Mouse (Mus musculus): ENCODE results near the gene Stk38l. TPM values are rescaled to one million over a fixed set of nuclear protein-coding genes. Genes with fewer than 3 reads are reported as not detected.
A peak's percentile ranks its signal among the peaks of the same experiment; 100 is the strongest.

Stk38l gene
- polyA plus RNA-seq, 1 experiment from 2014 or later = 11.6 TPM

DNA sequence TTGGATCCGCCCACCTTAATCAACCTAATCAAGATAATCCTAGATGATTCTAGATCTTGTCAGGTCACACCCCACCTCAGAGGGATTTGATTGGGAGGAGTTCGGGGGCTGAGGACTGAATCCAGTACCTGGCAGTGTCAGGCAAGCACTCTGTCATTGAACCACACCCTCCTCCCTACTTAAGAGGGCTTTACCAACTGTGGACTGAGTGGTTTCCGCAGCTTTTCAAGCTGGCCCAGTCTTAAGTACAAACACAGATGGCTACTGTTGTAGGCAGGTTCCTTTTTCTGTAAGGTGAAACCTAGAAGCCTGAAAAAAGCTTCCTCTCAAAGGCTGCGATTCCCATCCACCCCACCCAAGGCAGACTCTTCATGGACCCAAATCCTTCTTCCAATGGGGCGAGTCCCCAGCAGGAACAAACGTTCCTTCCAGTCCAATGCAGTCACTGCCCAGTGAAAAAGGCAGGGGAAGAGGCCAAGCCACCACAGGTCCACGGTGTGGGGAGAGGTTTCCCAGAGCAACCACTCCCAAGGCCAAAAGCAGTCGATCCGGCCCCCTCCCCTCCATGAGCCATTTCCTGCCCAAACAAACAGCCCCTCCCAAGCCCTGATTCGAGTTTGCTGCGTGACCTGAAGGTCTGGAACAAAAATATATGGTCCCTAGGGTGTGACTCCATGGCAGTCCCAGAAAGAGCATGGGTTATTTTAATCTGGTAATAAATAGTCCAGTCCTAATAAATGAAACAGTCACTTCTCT is 22.5 kb upstream of the Stk38l start:
- H3K27me3 ChIP-seq (replicated peaks; ENCODE audit: control insufficient read depth, insufficient read depth, low read length) = no peaks in the 10 kb centered on the region
- H3K4me2 ChIP-seq (replicated peaks; ENCODE audit: low read depth) = no peak overlapping the region
- no peak overlapping the region for H3K4me3 ChIP-seq (ENCODE audit: low read depth, low read length)
- H3K4me1 ChIP-seq (replicated peaks; ENCODE audit: control insufficient read depth, insufficient read depth, low read length) = no peaks in the 10 kb centered on the region
- no peak for TF ChIP-seq CTCF (IDR thresholded peaks at IDR 0.05; ENCODE audit: low read depth)
- WGBS = 45% methylated on average over 11 of the region's 11 CpGs
- no peak for ATAC-seq
- H3K27ac ChIP-seq (ENCODE audit: low read depth, low read length) = no peak overlapping the region
- H3K9me3 ChIP-seq (ENCODE audit: control insufficient read depth) = no peaks in the 10 kb centered on the region
- H3K9ac ChIP-seq (ENCODE audit: low read depth, low read length) = no peak overlapping the region
- no peaks in the 10 kb centered on the region for H3K36me3 ChIP-seq (ENCODE audit: control insufficient read depth, insufficient read depth)

DNA sequence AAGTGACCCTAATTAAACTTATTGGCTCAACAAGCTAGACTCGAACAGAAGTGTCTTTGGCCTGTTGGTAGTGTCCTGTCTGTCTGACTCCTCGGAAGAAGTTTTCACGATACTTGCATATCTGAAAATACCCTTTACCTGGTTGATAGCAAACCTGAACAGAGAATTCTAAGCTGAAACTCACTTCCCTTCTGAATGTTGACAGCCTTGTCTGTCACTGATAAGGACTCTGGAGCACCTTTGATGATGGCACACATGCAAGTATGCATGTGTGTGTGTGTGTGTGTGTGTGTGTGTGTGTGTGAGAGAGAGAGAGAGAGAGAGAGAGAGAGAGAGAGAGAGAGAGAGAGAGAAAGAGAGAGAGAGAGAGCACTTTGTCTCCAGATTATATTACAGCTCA is 21.4 kb upstream of the Stk38l start:
- TF ChIP-seq CTCF (IDR thresholded peaks at IDR 0.05; ENCODE audit: low read depth) = no peak
- Histone ChIP-seq H3K9ac (ENCODE audit: low read depth, low read length) (no peak overlapping the region), H3K4me2 (replicated peaks; ENCODE audit: low read depth) (no peak overlapping the region), H3K4me1 (replicated peaks; ENCODE audit: control insufficient read depth, insufficient read depth, low read length) (no peaks in the 10 kb centered on the region), H3K4me3 (ENCODE audit: low read depth, low read length) (no peak overlapping the region), H3K36me3 (ENCODE audit: control insufficient read depth, insufficient read depth) (no peaks in the 10 kb centered on the region), H3K9me3 (ENCODE audit: control insufficient read depth) (no peaks in the 10 kb centered on the region), H3K27me3 (replicated peaks; ENCODE audit: control insufficient read depth, insufficient read depth, low read length) (no peaks in the 10 kb centered on the region), H3K27ac (ENCODE audit: low read depth, low read length) (no peak overlapping the region)
- no peak for ATAC-seq
- 59% methylated on average over 3 of the region's 3 CpGs for WGBS

- TF ChIP-seq CTCF (IDR thresholded peaks at IDR 0.05; ENCODE audit: low read depth) = no peak
- ATAC-seq = no peak
- Histone ChIP-seq H3K36me3 (ENCODE audit: control insufficient read depth, insufficient read depth) (no peaks in the 10 kb centered on the region), H3K4me2 (replicated peaks; ENCODE audit: low read depth) (no peak overlapping the region), H3K9ac (ENCODE audit: low read depth, low read length) (no peak overlapping the region), H3K9me3 (ENCODE audit: control insufficient read depth) (no peaks in the 10 kb centered on the region), H3K4me3 (ENCODE audit: low read depth, low read length) (no peak overlapping the region), H3K4me1 (replicated peaks; ENCODE audit: control insufficient read depth, insufficient read depth, low read length) (no peaks in the 10 kb centered on the region), H3K27ac (ENCODE audit: low read depth, low read length) (no peak overlapping the region), H3K27me3 (replicated peaks; ENCODE audit: control insufficient read depth, insufficient read depth, low read length) (no peaks in the 10 kb centered on the region)
- 89% methylated on average over 1 of the region's 1 CpGs for WGBS
Measured at GRCm38 (mm10) chr6:146705631-146706030, 19.2 kb upstream of the Stk38l start.

DNA sequence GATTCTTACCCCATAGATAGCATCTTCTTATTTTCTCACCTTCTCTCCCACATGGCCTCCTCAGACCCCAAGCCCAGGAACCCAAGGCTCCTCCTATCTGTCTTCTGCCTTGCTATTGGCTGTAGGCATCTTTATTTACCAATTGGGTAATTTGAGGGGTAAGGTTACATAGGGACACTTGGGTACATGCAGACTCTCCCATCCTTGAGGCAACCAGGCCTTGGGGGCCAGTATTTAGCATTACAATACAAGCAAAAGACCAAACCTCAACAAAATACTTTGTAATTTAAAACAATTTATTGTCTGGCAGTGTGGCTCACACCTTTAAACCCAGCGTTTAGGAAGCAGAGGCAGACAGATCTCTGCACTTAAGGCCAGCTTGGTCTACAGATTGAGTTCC is 5.2 kb upstream of the Stk38l start:
- no peak for ATAC-seq
- no peak overlapping the region for H3K4me3 ChIP-seq (ENCODE audit: low read depth, low read length)
- no peaks in the 10 kb centered on the region for H3K36me3 ChIP-seq (ENCODE audit: control insufficient read depth, insufficient read depth)
- 87% methylated on average over 1 of the region's 1 CpGs for WGBS
- no peaks in the 10 kb centered on the region for H3K9me3 ChIP-seq (ENCODE audit: control insufficient read depth)
- no peak overlapping the region for H3K9ac ChIP-seq (ENCODE audit: low read depth, low read length)
- no peaks in the 10 kb centered on the region for H3K4me1 ChIP-seq (replicated peaks; ENCODE audit: control insufficient read depth, insufficient read depth, low read length)
- H3K27ac ChIP-seq (ENCODE audit: low read depth, low read length) = no peak overlapping the region
- TF ChIP-seq CTCF (IDR thresholded peaks at IDR 0.05; ENCODE audit: low read depth) = no peak
- H3K27me3 ChIP-seq (replicated peaks; ENCODE audit: control insufficient read depth, insufficient read depth, low read length) = no peaks in the 10 kb centered on the region
- H3K4me2 ChIP-seq (replicated peaks; ENCODE audit: low read depth) = no peak overlapping the region

DNA sequence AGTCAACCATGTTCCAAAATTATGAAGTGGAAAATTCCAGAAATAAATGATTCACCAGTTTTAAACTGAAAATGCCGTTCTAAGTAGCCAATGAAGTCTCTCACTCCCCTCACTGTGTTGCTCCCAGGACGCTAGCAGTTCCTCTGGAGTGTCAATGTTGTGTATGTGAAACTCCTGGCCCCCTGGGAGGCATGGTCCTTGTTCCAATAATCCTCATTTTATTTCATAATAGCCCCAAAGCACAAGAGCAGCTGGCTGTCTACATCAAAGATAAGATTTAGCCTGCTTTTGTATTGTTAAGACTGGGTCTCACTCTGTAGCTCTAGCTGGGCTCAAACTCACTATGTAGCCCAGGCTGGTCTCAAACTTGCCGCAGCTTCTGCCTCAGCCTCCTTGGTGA is 990 bp upstream of the Stk38l start:
- TF ChIP-seq CTCF (IDR thresholded peaks at IDR 0.05; ENCODE audit: low read depth) = no peak
- H3K9me3 ChIP-seq (ENCODE audit: control insufficient read depth) = no peaks in the 10 kb centered on the region
- WGBS = 94% methylated on average over 3 of the region's 3 CpGs

DNA sequence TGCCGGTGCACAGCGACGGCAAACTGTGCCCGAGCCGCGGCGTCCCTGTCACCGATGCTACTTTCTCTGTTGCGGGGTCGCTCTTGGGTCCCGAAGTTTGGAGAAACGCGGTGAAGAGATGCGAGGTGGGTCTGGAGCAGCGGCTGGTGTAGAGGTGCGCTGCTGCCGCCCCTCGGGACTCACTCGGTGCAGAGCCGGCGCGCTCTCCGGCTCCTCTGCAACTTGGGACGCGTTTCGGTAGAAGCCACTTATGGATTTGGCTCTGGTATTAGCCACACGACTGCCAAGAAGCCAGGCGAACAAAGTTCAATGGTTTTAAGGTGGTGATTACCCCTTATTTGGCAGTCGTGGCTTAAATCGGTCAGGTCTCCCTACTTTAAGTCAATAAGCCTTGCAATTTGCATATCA is 593 bp downstream of the Stk38l start:
- ATAC-seq = peak; percentile 12
- H3K27ac ChIP-seq (ENCODE audit: low read depth, low read length) = peak overlapping the region; percentile 82
- peak overlapping the region; percentile 92 for H3K4me3 ChIP-seq (ENCODE audit: low read depth, low read length)
- WGBS = under 1% methylated on average over 30 of the region's 30 CpGs
- H3K9ac ChIP-seq (ENCODE audit: low read depth, low read length) = peak overlapping the region; percentile 64
- H3K36me3 ChIP-seq (ENCODE audit: control insufficient read depth, insufficient read depth) = no peaks in the 10 kb centered on the region
- H3K9me3 ChIP-seq (ENCODE audit: control insufficient read depth) = no peaks in the 10 kb centered on the region
- H3K4me1 ChIP-seq (replicated peaks; ENCODE audit: control insufficient read depth, insufficient read depth, low read length) = 0 out of 2 replicates have a peak, but pooled peaks cover 3% of the 10 kb centered on the region
- peak overlapping the region; percentile 86 for H3K4me2 ChIP-seq (replicated peaks; ENCODE audit: low read depth)
- H3K27me3 ChIP-seq (replicated peaks; ENCODE audit: control insufficient read depth, insufficient read depth, low read length) = no peaks in the 10 kb centered on the region
- TF ChIP-seq CTCF (IDR thresholded peaks at IDR 0.05; ENCODE audit: low read depth) = no peak

More for the DNA sequence above, 990 bp upstream of the Stk38l start:
- H3K4me3 ChIP-seq (ENCODE audit: low read depth, low read length) = no peak overlapping the region
- ATAC-seq = no peak
- H3K27ac ChIP-seq (ENCODE audit: low read depth, low read length) = no peak overlapping the region
- no peaks in the 10 kb centered on the region for H3K27me3 ChIP-seq (replicated peaks; ENCODE audit: control insufficient read depth, insufficient read depth, low read length)
- 0 out of 2 replicates have a peak, but pooled peaks cover 3% of the 10 kb centered on the region for H3K4me1 ChIP-seq (replicated peaks; ENCODE audit: control insufficient read depth, insufficient read depth, low read length)
- no peaks in the 10 kb centered on the region for H3K36me3 ChIP-seq (ENCODE audit: control insufficient read depth, insufficient read depth)
- H3K4me2 ChIP-seq (replicated peaks; ENCODE audit: low read depth) = no peak overlapping the region
- H3K9ac ChIP-seq (ENCODE audit: low read depth, low read length) = no peak overlapping the region
